Comparison of ENCODE assay signal across 1 mouse cellular context in genomic region chr4:53386309-53386708, GRCm38 (mm10).
A peak's percentile ranks its signal among the peaks of the same experiment; 100 is the strongest.
TF ChIP-seq lines count a peak whose summit lies in the region.

No protein-coding gene starts in this region.

TF ChIP-seq in MEL, 35 proteins besides CTCF, POLR2A, EP300 and RAD21 (continued from another document):
- peak; percentile 23; the same call in 1 of the 2 replicates for TF ChIP-seq SMC3 (IDR thresholded peaks at IDR 0.05; ENCODE audit: low read depth, low read length)
- peak; percentile 67; the same call in 1 of the 2 replicates for TF ChIP-seq BHLHE40 (IDR thresholded peaks at IDR 0.05; ENCODE audit: borderline replicate concordance, low read depth, low read length)
- TF ChIP-seq ETS1 (IDR thresholded peaks at IDR 0.05; ENCODE audit: low read depth, low read length) = peak; percentile 94
- peak; percentile 86 for TF ChIP-seq RCOR1 (IDR thresholded peaks at IDR 0.05; ENCODE audit: low read depth, low read length)
- no peak for TF ChIP-seq E2F4 (IDR thresholded peaks at IDR 0.05; ENCODE audit: borderline replicate concordance, low read depth, low read length)
- TF ChIP-seq CHD2 (IDR thresholded peaks at IDR 0.05; ENCODE audit: low read length) = no peak
